Mouse (Mus musculus) gastrocnemius, adult 18-20 months (tissue): ENCODE results near the gene Gpr19. TPM values are rescaled to one million over a fixed set of nuclear protein-coding genes. Genes with fewer than 3 reads are reported as not detected.

Experiments
- DNase-seq: peaks from one replicate; pipeline ENCODE4 v3.0.0; 2021; ENCODE audit warnings: low spot score
- total RNA-seq, 2 experiments: library from RNA; stranded (reverse); gene quantifications; 2 replicates each; pipeline ENCODE4 v1.2.3; 2021

Gpr19 gene
- total RNA-seq, 2 experiments from 2014 or later: 4.2 to 5.1 TPM

DNA sequence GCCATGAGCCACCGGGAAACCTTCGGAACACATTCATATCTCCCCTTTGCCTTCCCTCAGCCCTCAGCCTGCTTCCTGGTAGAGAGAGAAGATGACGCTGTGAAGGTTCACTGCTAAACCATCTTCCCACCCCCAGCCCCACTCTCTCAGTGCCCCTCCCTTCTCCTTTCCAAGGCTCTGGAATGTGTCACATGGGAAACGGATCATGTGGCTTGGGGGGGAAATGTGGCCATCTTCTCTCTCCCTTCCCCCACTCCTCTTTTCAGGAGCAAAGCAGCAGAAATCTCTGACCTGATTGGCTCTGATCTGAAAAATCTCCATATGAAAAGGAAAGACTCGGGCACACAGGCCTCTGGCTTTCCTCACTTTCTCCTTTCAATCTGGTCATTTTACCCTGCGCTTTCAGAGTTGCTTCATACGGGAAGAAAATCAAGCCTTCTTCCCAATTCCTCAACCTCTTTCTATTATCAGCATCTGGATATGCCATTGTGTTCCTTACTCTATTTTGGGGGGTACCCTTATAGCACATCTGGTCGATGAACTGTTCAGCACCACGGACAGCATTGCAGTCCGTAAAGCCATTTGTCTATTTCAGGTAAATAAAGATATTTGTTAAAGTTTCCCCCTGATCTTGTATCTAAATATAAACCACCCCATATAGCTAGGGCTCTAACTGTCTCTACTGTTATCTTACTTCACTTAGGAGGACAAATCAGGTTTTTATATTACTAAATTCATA lies 10.5 kb downstream of the Gpr19 start:
- no peak for DNase-seq

DNA sequence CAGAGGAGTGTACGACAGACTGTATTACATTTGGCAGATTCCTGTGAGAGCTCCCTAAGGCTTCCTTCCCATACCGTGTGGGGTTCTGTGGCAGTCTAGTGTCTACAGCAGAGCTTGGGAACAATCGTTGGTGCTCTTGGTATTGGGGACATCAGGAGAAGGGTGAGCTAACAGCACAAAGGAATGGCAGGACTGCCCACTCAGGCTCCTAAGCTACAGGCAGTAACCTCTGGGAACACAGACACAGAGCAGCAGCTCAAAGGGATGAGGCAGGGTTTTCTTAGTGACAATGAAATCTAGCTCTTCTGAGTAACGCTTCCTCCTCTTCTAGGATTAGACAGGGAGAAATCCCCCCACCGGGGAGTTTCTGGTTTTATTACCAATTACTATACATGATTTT lies 11.4 kb downstream of the Gpr19 start:
- DNase-seq: no peak

DNA sequence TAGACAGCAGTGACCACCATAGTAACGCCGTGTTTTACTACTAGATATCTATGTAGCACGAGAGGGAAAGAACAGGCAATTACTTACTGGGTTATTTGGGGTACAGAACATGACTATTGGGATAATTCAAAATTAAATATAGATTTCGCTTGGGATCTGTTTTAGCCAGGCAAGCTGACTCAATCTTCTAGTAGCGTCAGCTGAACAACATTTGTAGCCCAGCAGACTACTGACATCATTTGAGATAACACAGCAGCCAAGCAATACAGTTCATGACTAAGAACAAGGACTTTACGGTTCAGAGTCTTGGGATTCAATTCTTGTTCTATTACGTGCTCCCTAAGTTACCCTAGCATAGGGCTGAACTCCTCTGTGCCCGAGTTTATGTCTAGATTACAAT lies 11.9 kb downstream of the Gpr19 start:
- no peak for DNase-seq

- no peak for DNase-seq
These were observed 12.9 kb downstream of the Gpr19 start for GRCm38 (mm10) chr6:134885515-134885914.

- no peak for DNase-seq
These were observed 14.7 kb downstream of the Gpr19 start for GRCm38 (mm10) chr6:134883661-134884060.

- DNase-seq: no peak
These were observed 18.3 kb downstream of the Gpr19 start for GRCm38 (mm10) chr6:134880046-134880445.

DNA sequence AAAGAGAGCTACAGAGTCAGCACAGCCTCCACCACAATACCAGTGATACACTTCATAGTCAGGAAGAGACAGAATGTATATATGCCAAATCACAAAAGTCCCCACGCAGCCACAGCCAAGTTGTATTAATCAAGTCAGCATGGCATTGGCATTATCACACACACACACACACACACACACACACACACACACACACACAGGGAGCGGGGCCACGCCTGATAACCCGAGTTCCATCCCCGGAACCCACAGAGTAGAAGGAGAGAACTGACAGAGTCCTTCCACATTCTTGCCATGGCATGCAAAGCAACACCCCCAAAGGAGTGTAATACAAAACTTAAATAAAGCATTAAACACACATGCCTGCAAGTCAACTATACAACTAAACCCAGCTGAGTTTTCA lies 18.8 kb downstream of the Gpr19 start:
- no peak for DNase-seq

DNA sequence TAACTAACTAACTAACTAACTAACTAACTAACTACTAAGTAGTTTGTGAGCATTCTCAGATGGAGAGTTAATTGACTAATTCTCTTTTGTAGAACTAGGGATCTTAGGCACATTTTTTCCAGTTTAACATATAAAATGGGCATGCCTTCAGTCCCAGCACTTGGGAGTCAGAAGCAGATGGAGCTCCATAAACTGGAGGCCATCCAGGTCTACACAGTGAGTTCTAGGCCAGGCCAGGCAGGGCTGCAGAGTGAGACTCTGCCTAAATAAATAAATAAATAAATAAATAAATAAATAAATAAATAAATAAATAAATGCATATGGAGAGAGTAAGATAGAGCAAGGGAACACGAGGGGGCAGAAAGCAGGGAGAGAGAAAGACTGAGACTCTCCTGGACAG lies 20.5 kb downstream of the Gpr19 start:
- DNase-seq: no peak

GRCm38 (mm10) chr6:134877276-134877675 lies 21.1 kb downstream of the Gpr19 start:
- DNase-seq: no peak

GRCm38 (mm10) chr6:134876795-134877194 lies 21.6 kb downstream of the Gpr19 start:
- DNase-seq: peak; percentile 12

DNA sequence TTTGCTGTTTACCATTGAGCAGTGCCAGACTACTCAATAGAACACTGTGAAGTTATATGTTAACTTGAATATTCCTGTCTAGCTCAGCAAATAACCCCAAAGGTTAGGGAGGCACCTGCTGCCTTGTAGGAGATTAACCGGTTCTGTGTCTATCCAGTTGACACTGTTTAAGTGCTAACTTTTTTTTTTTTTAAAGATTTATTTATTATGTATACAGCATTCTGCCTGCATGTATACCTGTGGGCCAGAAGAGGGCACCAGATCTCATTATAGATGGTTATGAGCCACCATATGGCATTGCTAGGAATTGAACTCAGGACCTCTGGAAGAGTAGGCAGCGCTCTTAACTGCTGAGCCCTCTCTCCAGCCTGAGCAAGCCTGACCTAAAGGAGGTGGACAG lies 25.4 kb downstream of the Gpr19 start:
- DNase-seq: no peak

- DNase-seq: no peak
These were observed 26.1 kb downstream of the Gpr19 start for GRCm38 (mm10) chr6:134872236-134872635.

- no peak for DNase-seq
These were observed 27.5 kb downstream of the Gpr19 start for GRCm38 (mm10) chr6:134870887-134871286.

- no peak for DNase-seq
These were observed 28.1 kb downstream of the Gpr19 start for GRCm38 (mm10) chr6:134870209-134870742.

- no peak for DNase-seq
These were observed 31.1 kb downstream of the Gpr19 start for GRCm38 (mm10) chr6:134867325-134867724.

- DNase-seq: no peak
These were observed 32.3 kb downstream of the Gpr19 start for GRCm38 (mm10) chr6:134866113-134866512.

DNA sequence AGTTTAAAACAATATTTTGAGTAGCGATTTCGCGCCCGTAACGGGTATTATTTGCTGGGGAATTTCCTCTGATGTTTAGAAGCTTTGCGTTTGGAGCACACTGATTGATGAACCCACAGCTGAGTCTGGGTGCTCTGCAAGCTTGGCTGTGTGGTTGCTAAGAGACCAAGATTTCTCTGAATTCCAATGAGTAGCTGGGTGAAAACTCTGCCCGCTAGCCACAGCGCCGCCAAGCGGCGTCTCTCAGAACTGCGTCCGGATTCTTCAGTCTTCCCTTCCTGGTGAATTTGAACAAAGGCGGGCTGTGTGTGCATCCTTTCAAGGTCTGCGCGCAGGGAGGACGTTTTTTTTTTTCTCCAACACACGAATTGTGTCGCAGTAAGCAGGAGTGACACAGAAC lies 35.2 kb downstream of the Gpr19 start:
- peak; percentile 92 for DNase-seq

DNA sequence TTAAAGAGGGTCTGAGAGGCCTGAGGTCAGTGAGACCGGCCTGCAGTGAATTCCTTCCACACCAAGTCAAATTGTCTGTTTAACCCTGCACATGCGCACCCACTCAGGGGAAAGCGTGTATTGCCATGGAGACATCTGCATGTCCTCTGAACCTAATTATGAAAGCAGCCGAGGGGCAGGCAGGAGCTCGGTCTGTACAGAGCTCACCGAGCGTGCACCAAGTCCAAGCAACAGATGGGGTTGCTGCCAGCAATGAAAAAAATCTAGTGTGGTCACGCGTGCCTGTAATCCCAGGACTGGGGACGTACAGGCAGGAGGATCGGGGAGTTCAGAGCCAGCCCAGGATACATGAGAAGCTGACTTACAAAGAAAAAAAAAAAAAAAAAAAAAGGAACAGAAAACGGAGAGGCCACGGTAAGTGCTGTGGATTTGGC lies 35.7 kb downstream of the Gpr19 start:
- DNase-seq: peak; percentile 10

DNA sequence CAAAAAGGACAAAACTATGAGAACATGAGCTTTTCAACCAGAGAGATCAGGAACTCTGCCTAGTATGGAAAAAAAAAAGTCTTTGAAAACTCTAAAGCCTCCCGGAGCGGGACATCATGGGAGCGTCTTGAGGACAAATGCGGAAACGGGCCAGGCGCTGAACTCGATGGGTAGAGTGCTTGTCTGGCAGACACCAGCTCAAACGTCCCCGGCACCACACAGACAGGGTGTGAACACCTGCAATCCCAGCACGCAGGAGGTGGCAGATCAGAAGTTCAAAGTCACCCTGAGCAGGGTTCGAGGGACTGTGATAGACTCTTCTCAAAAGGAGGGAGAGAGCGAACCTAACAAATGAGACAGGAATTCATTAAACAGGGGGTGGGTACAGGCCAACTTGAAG lies 37.0 kb downstream of the Gpr19 start:
- no peak for DNase-seq

- no peak for DNase-seq
These were observed 38.1 kb downstream of the Gpr19 start for GRCm38 (mm10) chr6:134860275-134860674.

GRCm38 (mm10) chr6:134859021-134859420 lies 39.4 kb downstream of the Gpr19 start:
- no peak for DNase-seq

DNA sequence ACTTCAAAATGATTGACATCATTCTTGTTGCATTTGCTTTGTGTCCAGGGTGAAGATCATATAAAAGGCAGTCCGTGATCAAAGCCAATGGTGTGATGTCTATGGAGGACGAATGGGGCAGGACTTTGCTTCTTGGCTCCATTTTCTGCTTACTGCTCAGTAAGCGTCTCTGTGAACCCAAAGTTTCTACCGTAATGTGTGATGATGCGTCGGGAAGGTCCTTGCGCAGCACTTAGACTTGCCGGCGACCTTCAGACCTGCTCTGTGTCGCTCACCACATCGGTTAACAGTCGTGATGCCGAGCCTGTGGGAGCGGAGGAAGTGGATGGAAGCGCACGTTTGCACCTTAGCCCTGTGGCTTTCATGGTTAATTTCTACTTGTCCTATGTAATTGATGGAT lies 42.5 kb downstream of the Gpr19 start:
- DNase-seq: no peak

GRCm38 (mm10) chr6:134854782-134855181 lies 43.6 kb downstream of the Gpr19 start:
- DNase-seq: no peak
